Mouse (Mus musculus) midbrain, postnatal 0 days (tissue): ENCODE results near the gene Shisa3. TPM values are rescaled to one million over a fixed set of nuclear protein-coding genes. Genes with fewer than 3 reads are reported as not detected.

Source experiments
- ATAC-seq: fragments of 200-750 bp; cut with Nextera tagmentation; 2 replicates; pipeline ENCODE4 v1.8.0; 2017; ENCODE audit warnings: moderate number of reproducible peaks, mild to moderate bottlenecking, moderate TSS enrichment, moderate library complexity; ENCODE audit not compliant: low FRiP score
- DNase-seq: peaks from one replicate; pipeline ENCODE4 v3.0.0-alpha.2; 2015; ENCODE audit warnings: low spot score
- H3K27ac ChIP-seq: fragments of 300-500 bp; sonication (generic); 2 replicates; pipeline ENCODE4 v1.5.1; 2014; ENCODE audit warnings: low read depth, mild to moderate bottlenecking, low read length, mixed read lengths
- H3K27me3 ChIP-seq: fragments of 300-500 bp; sonication (generic); 2 replicates; pipeline ENCODE4 v1.6.1; 2014; ENCODE audit warnings: low read length, control low read depth, mixed read lengths; ENCODE audit not compliant: insufficient read depth
- H3K36me3 ChIP-seq: fragments of 300-500 bp; sonication (generic); 2 replicates; pipeline ENCODE4 v1.6.1; 2014; ENCODE audit warnings: low read length, control low read depth, mixed read lengths; ENCODE audit not compliant: insufficient read depth
- H3K4me1 ChIP-seq: fragments of 300-500 bp; sonication (generic); 2 replicates; pipeline ENCODE4 v1.6.1; 2014; ENCODE audit warnings: mild to moderate bottlenecking, control low read depth, antibody characterized with exemption, low read length, mixed read lengths; ENCODE audit not compliant: insufficient read depth
- H3K4me2 ChIP-seq: fragments of 300-500 bp; sonication (generic); 2 replicates; pipeline ENCODE4 v1.6.1; 2014; ENCODE audit warnings: low read depth, mild to moderate bottlenecking, low read length, mixed read lengths; ENCODE audit not compliant: poor library complexity, severe bottlenecking
- H3K4me3 ChIP-seq: fragments of 300-500 bp; sonication (generic); 2 replicates; pipeline ENCODE4 v1.5.1; 2014; ENCODE audit warnings: low read depth, mild to moderate bottlenecking, low read length, moderate library complexity
- H3K9ac ChIP-seq: fragments of 300-500 bp; sonication (generic); replicated peaks from 2 replicates; pipeline ENCODE4 v1.6.1; 2014; ENCODE audit warnings: mild to moderate bottlenecking, low read length, moderate library complexity, mixed read lengths; ENCODE audit not compliant: poor library complexity, severe bottlenecking
- H3K9me3 ChIP-seq: fragments of 300-500 bp; sonication (generic); 2 replicates; pipeline ENCODE4 v1.6.1; 2016; ENCODE audit warnings: low read length, control low read depth
- CTCF ChIP-seq: IDR thresholded peaks from 2 replicates; pipeline ENCODE4 v1.5.1; 2016; ENCODE audit warnings: antibody characterized with exemption, mild to moderate bottlenecking
- WGBS: fragments of 180-500 bp; shearing (Covaris S2); extraction: QIAGEN DNeasy Blood & Tissue Kit; methylation state at CpG from one replicate; pipeline ENCODE4 v1.1.7; 2014; 5-methylcytosine and 5-hydroxymethylcytosine counted together
- polyA plus RNA-seq: library from polyadenylated mRNA; unstranded; fragments of >200 nt; fragmentation: Nextera tagmentation; extraction: Ambion mirVana; gene quantifications from 2 replicates; pipeline ENCODE4 v1.2.1, GENCODE M21; 2015
- total RNA-seq: library from RNA; depleted of rRNA; stranded (reverse); fragments of >200 nt; gene quantifications from 2 replicates; pipeline ENCODE4 v1.2.3, GENCODE M21; 2014

Gene Shisa3
- total and polyA plus RNA-seq, 2 experiments from 2014 or later, result 9.4 to 28.0 TPM

GRCm38 (mm10) chr5:67579725-67580633 is 27.7 kb upstream of the Shisa3 start:
- Histone ChIP-seq H3K9ac (no peak overlapping the region), H3K27ac (no peak overlapping the region), H3K4me1 (no peaks in the 10 kb centered on the region), H3K36me3 (no peaks in the 10 kb centered on the region), H3K9me3 (no peaks in the 10 kb centered on the region), H3K27me3 (no peaks in the 10 kb centered on the region), H3K4me3 (no peak overlapping the region), H3K4me2 (no peak overlapping the region)
- TF ChIP-seq CTCF, result peak; percentile 37; the same call in 1 of the 2 replicates
- DNase-seq (no peak), ATAC-seq (no peak)
- 54% methylated on average over 6 of the region's 6 CpGs for WGBS

GRCm38 (mm10) chr5:67595070-67595469 is 12.6 kb upstream of the Shisa3 start:
- Histone ChIP-seq H3K36me3 (no peaks in the 10 kb centered on the region), H3K4me3 (no peak overlapping the region), H3K9me3 (no peaks in the 10 kb centered on the region), H3K4me2 (no peak overlapping the region), H3K27ac (no peak overlapping the region), H3K4me1 (no peaks in the 10 kb centered on the region), H3K27me3 (peaks cover 5% of the 10 kb centered on the region; the same call in 1 of the 2 replicates), H3K9ac (no peak overlapping the region)
- 78% methylated on average over 1 of the region's 1 CpGs for WGBS
- ATAC-seq (no peak), DNase-seq (no peak)
- no peak for TF ChIP-seq CTCF

DNA sequence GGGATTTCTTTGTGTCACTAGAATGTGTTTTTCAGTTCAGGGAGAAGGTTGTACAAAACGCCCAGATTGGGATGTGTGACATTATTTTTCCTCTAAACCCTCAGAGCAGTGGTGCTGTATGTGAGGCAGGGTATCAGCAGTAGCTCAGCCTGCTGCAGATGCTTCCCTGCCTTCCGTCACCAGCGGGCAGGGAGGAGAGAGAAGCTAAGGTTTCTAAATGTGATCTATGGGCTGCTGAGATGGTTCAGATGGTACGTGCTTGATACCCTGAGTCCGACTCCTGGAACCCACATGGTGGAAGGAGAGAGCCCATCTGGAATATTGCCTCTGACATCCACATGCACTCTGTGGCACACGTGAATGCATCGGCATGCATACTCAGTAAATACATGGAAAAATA is 12.1 kb upstream of the Shisa3 start:
- WGBS, result 86% methylated on average over 7 of the region's 7 CpGs

DNA sequence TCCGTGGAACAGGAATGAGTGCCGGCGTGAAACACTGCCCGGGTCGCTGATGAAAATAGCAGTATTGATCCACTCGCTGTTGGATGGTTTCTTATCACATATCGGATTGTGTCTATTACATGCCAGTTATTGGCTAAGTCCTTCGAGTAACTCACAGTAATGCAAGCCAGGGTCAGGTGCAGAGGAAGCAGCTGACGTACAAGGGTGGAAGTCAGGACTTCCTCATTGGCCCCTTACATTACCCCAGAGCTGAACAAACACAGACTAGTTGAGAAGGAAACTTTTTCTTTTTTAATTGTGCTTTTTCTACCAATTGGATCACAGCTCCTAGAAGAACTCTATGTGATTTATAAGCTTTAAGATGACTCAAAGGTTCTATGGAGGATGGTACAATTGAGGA is 7.7 kb upstream of the Shisa3 start:
- TF ChIP-seq CTCF, result no peak
- no peak for DNase-seq
- H3K36me3 ChIP-seq, result no peaks in the 10 kb centered on the region
- 91% methylated on average over 9 of the region's 9 CpGs for WGBS
- H3K4me2 ChIP-seq, result no peak overlapping the region
- no peaks in the 10 kb centered on the region for H3K4me1 ChIP-seq
- no peak for ATAC-seq
- no peaks in the 10 kb centered on the region for H3K9me3 ChIP-seq
- H3K27ac ChIP-seq, result no peak overlapping the region
- H3K27me3 ChIP-seq, result peaks cover 27% of the 10 kb centered on the region
- no peak overlapping the region for H3K4me3 ChIP-seq
- no peak overlapping the region for H3K9ac ChIP-seq

More for the DNA sequence above, 12.1 kb upstream of the Shisa3 start:
- DNase-seq (no peak), ATAC-seq (no peak)
- H3K9ac ChIP-seq, result no peak overlapping the region
- no peak overlapping the region for H3K4me3 ChIP-seq
- H3K4me2 ChIP-seq, result no peak overlapping the region
- no peak overlapping the region for H3K27ac ChIP-seq
- H3K36me3 ChIP-seq, result no peaks in the 10 kb centered on the region
- H3K27me3 ChIP-seq, result peaks cover 7% of the 10 kb centered on the region; the same call in 1 of the 2 replicates
- TF ChIP-seq CTCF, result no peak
- no peaks in the 10 kb centered on the region for H3K9me3 ChIP-seq
- no peaks in the 10 kb centered on the region for H3K4me1 ChIP-seq

GRCm38 (mm10) chr5:67605951-67606350 is 1.7 kb upstream of the Shisa3 start:
- 48% methylated on average over 5 of the region's 5 CpGs for WGBS
- Histone ChIP-seq H3K4me2 (no peak overlapping the region), H3K9me3 (no peaks in the 10 kb centered on the region), H3K4me3 (no peak overlapping the region), H3K27me3 (peaks cover 51% of the 10 kb centered on the region), H3K9ac (no peak overlapping the region), H3K4me1 (peaks cover 4% of the 10 kb centered on the region; the same call in 1 of the 2 replicates), H3K27ac (no peak overlapping the region), H3K36me3 (no peaks in the 10 kb centered on the region)
- TF ChIP-seq CTCF, result no peak
- no peak for ATAC-seq
- DNase-seq, result no peak
